Mouse (Mus musculus) E14TG2a.4 (cell line): ENCODE measurements around the gene Tbc1d8b.

Experiments
- CTCF ChIP-seq: conservative IDR thresholded peaks from 2 replicates; pipeline ENCODE4 v1.5.1; 2014; ENCODE audit warnings: low read length
- NANOG ChIP-seq: IDR thresholded peaks from 2 replicates; pipeline ENCODE4 v1.6.1; 2014; ENCODE audit warnings: borderline replicate concordance, low read length, mixed read lengths
- POU5F1 ChIP-seq: IDR thresholded peaks from 2 replicates; pipeline ENCODE4 v1.6.1; 2014; ENCODE audit warnings: low read length, borderline replicate concordance

- TF ChIP-seq CTCF (no peak), NANOG (no peak), POU5F1 (no peak)
Measured at GRCm38 (mm10) chrX:139730541-139730940, 45.7 kb downstream of the Tbc1d8b start.
